Comparison of ENCODE assay signal across 20 mouse cellular contexts in genomic region chr12:117365876-117366275, GRCm38 (mm10).
"Had no signal": no experiment of that assay in that cellular context is flagged by ENCODE, and none has a peak within 500 bp of the region (broad histone marks: within the 10 kb centered on the region; RNA-seq: fewer than 3 reads in every experiment).

No protein-coding gene starts in this region.

- H3K4me3 ChIP-seq: heart, embryonic 12.5 days; hindbrain, embryonic 13.5 days; hindbrain, embryonic 15.5 days; limb, embryonic 13.5 days; limb, embryonic 15.5 days; liver, embryonic 12.5 days had no signal

- H3K36me3 ChIP-seq: heart, embryonic 12.5 days; hindbrain, embryonic 13.5 days; hindbrain, embryonic 15.5 days; limb, embryonic 13.5 days; limb, embryonic 15.5 days; liver, embryonic 12.5 days had no signal

- H3K9ac ChIP-seq: forebrain, postnatal 0 days; heart, embryonic 12.5 days; hindbrain, embryonic 13.5 days; hindbrain, embryonic 15.5 days; limb, embryonic 13.5 days; limb, embryonic 15.5 days; liver, embryonic 12.5 days; liver, embryonic 14.5 days had no signal

- ATAC-seq: forebrain, postnatal 0 days; hindbrain, postnatal 0 days; intestine, embryonic 16.5 days; liver, embryonic 12.5 days had no signal

- DNase-seq: forebrain, postnatal 0 days; gastrocnemius, postnatal 14 days; gastrocnemius, postnatal 36 days; heart, adult 18-20 months; heart, postnatal 10 days; heart, postnatal 36 days; kidney, adult 11 months; kidney, postnatal 10 days; layer of hippocampus, adult 9-11 months; layer of hippocampus, postnatal 36 days; left cerebral cortex, postnatal 4 days had no signal

- H3K27ac ChIP-seq: hindbrain, embryonic 13.5 days; hindbrain, embryonic 15.5 days; hindbrain, postnatal 0 days; limb, embryonic 13.5 days; limb, embryonic 15.5 days; liver, embryonic 12.5 days; liver, embryonic 14.5 days had no signal

- H3K4me1 ChIP-seq: heart, embryonic 12.5 days; hindbrain, embryonic 15.5 days; limb, embryonic 15.5 days; liver, embryonic 12.5 days had no signal

- H3K4me2 ChIP-seq: heart, embryonic 12.5 days; hindbrain, embryonic 13.5 days; hindbrain, embryonic 15.5 days; limb, embryonic 13.5 days; limb, embryonic 15.5 days; liver, embryonic 12.5 days had no signal

- H3K9me3 ChIP-seq: heart, embryonic 12.5 days; hindbrain, embryonic 13.5 days; hindbrain, embryonic 15.5 days; limb, embryonic 13.5 days; limb, embryonic 15.5 days; liver, embryonic 12.5 days had no signal

- H3K27me3 ChIP-seq: hindbrain, embryonic 13.5 days; hindbrain, embryonic 15.5 days; limb, embryonic 15.5 days had no signal
